Mouse (Mus musculus): ENCODE data around the gene Zdhhc19. TPM values are rescaled to one million over a fixed set of nuclear protein-coding genes. Genes with fewer than 3 reads are reported as not detected.

Gene Zdhhc19
- total and polyA plus RNA-seq, 2 experiments from 2014 or later: not detected

DNA sequence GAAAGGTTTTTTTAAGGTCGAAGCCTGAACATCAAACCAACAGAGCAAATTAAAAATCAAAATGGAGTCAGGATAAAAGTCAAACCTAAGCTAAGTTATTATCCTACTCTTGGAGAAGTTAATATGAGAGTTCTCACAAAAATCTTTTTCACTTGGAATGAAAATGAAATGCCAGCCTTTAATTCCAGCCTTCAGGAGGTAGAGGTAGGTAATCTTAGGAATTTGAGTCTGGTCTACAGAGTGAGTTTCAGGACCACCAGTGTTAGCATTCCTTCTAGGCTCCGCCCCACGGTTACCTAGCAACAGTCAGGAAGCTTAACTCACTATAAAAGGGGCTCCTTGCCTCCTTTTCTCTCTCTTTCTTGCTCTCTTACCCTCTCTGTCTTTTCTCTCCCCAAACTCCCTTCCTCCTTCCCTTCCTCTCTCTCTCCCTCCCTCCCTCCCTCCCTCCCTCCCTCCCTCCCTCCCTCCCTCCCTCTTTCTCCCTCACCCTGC is 42.7 kb downstream of the Zdhhc19 start:
- H3K9ac ChIP-seq: no peak overlapping the region
- no peak overlapping the region for H3K4me2 ChIP-seq (ENCODE audit: low read depth)
- H3K27ac ChIP-seq (ENCODE audit: low read depth, low read length): no peak overlapping the region
- ATAC-seq (peak; percentile 61; the same call in 1 of the 2 replicates), DNase-seq (no peak)
- H3K36me3 ChIP-seq (ENCODE audit: insufficient read depth): no peaks in the 10 kb centered on the region
- TF ChIP-seq CTCF (IDR thresholded peaks at IDR 0.05; ENCODE audit: low read depth): no peak
- H3K4me3 ChIP-seq (ENCODE audit: low read depth, low read length): no peak overlapping the region
- H3K27me3 ChIP-seq (ENCODE audit: insufficient read depth, low read length): no peaks in the 10 kb centered on the region
- H3K9me3 ChIP-seq (ENCODE audit: low read length): no peaks in the 10 kb centered on the region
- no peaks in the 10 kb centered on the region for H3K4me1 ChIP-seq (ENCODE audit: insufficient read depth)
- 36% methylated on average over 3 of the region's 3 CpGs for WGBS

DNA sequence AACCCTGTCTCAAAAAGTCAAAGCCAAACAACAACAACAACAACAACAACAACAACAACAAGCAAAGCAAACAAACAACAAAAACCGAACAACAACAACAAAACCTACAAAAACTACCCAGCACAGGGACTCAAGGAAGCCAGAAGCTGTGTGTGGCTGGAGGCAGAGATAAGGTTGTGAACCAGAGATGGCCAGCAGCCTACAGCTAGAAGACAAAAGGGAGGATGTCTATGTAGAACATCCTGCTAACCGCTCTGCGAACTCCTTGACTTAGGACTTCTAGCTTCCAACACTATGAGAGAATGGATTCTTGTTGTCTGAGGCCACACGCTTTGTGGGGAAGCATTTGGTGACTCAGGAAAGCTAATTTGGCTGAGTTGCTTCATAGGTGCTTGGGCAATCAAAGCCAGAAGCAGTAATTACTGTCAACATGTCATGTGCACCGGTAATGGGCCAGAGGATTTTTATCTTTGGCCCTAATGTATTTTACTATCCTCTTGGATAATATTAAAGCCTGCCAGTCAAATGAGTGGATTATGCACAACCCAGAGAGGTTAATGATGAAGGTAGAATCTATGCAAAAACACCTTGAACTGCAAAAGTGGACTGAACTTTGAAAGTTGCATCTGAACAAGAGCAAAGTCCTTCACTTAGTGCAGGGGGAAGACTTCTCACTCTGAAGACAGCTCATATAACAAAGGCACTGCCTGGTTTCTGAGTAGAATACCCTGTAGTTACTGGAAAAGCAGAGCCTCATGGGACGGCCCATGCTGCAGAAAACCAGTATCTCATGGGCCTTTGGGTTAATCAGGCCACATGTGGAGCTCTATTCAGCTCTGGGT is 45.5 kb downstream of the Zdhhc19 start:
- H3K27ac ChIP-seq (ENCODE audit: low read depth, low read length): no peak overlapping the region
- DNase-seq (no peak), ATAC-seq (no peak)
- no peaks in the 10 kb centered on the region for H3K27me3 ChIP-seq (ENCODE audit: insufficient read depth, low read length)
- no peaks in the 10 kb centered on the region for H3K4me1 ChIP-seq (ENCODE audit: insufficient read depth)
- H3K36me3 ChIP-seq (ENCODE audit: insufficient read depth): no peaks in the 10 kb centered on the region
- no peak for TF ChIP-seq CTCF (IDR thresholded peaks at IDR 0.05; ENCODE audit: low read depth)
- H3K4me2 ChIP-seq (ENCODE audit: low read depth): no peak overlapping the region
- WGBS: 87% methylated on average over 6 of the region's 6 CpGs
- no peaks in the 10 kb centered on the region for H3K9me3 ChIP-seq (ENCODE audit: low read length)
- H3K9ac ChIP-seq: no peak overlapping the region
- no peak overlapping the region for H3K4me3 ChIP-seq (ENCODE audit: low read depth, low read length)

DNA sequence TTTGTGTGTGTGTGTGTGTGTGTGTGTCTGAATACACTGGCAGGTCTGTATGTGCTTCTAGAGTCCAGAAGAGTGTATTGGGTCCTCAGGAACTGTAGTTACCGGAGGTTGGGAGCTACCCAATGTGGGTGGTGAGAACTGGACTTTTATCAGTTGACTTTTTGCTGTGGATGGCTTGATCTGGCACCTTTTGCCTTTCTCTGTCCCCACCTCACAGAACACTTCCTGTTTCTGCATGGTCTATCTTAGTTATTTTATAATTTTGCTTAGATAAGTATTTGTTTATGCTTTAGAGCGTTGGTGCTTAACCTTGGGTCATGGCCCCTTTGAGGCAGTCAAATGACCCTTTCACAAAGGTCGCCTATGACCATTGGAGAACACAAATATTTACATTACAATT is 47.4 kb downstream of the Zdhhc19 start:
- H3K27ac ChIP-seq (ENCODE audit: low read depth, low read length): no peak overlapping the region
- no peak overlapping the region for H3K4me2 ChIP-seq (ENCODE audit: low read depth)
- ATAC-seq (no peak), DNase-seq (no peak)
- no peak overlapping the region for H3K9ac ChIP-seq
- no peaks in the 10 kb centered on the region for H3K9me3 ChIP-seq (ENCODE audit: low read length)
- H3K4me1 ChIP-seq (ENCODE audit: insufficient read depth): no peaks in the 10 kb centered on the region
- no peaks in the 10 kb centered on the region for H3K27me3 ChIP-seq (ENCODE audit: insufficient read depth, low read length)
- no peaks in the 10 kb centered on the region for H3K36me3 ChIP-seq (ENCODE audit: insufficient read depth)
- no peak overlapping the region for H3K4me3 ChIP-seq (ENCODE audit: low read depth, low read length)
- 76% methylated on average over 3 of the region's 3 CpGs for WGBS
- TF ChIP-seq CTCF (IDR thresholded peaks at IDR 0.05; ENCODE audit: low read depth): no peak

DNA sequence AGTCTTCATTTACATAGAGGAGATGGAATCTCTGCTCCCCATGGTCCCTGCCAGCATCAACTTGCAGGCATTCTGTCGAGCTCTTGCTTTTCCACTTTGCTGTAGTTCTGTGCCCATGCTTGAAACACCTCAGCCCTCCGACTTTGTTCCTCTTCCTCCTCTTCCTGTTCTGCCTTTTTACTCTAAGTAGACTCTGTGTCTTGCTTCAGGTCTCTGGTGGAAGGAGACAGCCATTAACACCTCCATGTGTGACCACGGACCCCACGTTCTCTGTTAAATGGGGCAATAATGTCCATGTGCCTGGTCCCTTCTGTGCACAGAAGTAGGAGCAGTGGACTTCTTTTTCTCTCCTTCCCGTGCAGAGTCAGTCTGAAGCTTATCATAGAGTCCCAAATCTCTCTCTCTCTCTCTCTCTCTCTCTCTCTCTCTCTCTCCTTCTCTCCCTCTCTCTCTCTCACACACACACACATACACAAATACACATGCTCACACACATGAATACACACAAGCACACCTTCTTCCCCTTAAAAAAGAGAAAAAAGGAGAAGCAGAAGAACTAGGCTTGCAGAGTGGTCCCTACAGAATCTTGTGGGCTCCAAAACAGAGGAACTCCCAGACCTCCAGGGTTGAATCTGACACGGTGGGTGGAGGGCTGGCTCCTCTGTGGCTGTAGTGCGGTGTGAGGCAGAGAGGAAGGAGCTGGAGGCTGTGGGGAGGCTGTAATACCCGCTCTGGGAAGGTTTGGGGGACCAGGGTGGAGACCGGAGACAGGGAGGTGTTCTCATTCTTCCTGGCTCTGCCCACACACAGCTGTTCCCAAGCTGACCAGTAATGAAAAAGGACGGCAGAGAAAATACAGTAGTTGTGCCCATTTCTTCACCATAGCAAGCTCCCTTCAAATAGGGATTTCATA is 51.3 kb downstream of the Zdhhc19 start:
- no peak for TF ChIP-seq CTCF (IDR thresholded peaks at IDR 0.05; ENCODE audit: low read depth)
- no peak overlapping the region for H3K4me2 ChIP-seq (ENCODE audit: low read depth)
- ATAC-seq: no peak
- 72% methylated on average over 10 of the region's 10 CpGs for WGBS
- H3K27me3 ChIP-seq (ENCODE audit: insufficient read depth, low read length): no peaks in the 10 kb centered on the region
- H3K36me3 ChIP-seq (ENCODE audit: insufficient read depth): no peaks in the 10 kb centered on the region
- H3K4me3 ChIP-seq (ENCODE audit: low read depth, low read length): no peak overlapping the region
- no peak for DNase-seq
- H3K4me1 ChIP-seq (ENCODE audit: insufficient read depth): no peaks in the 10 kb centered on the region
- no peak overlapping the region for H3K9ac ChIP-seq
- no peaks in the 10 kb centered on the region for H3K9me3 ChIP-seq (ENCODE audit: low read length)
- no peak overlapping the region for H3K27ac ChIP-seq (ENCODE audit: low read depth, low read length)

DNA sequence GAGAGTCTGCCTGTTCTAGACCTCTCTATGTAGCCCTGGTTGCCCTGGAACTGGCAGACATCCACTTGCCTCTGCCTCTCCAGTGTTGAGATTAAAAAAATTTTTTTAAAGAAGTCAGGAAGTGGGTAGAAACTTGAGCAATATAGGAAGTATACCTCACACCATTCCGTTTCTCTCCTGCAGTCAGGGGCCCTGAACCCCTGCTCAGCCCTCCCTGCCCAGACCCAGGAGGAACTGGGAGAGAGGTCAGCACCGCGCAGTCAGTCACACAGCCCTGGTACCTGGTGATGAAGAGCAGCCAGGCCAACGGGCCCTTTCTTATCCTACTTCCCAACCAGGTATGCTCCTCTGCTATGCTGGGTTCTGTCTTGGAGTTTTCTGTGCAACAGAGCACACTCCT is 54.0 kb downstream of the Zdhhc19 start:
- WGBS: 84% methylated on average over 4 of the region's 4 CpGs
- Histone ChIP-seq H3K4me2 (ENCODE audit: low read depth) (no peak overlapping the region), H3K4me1 (ENCODE audit: insufficient read depth) (no peaks in the 10 kb centered on the region), H3K36me3 (ENCODE audit: insufficient read depth) (no peaks in the 10 kb centered on the region), H3K9me3 (ENCODE audit: low read length) (no peaks in the 10 kb centered on the region), H3K9ac (no peak overlapping the region), H3K27ac (ENCODE audit: low read depth, low read length) (no peak overlapping the region), H3K4me3 (ENCODE audit: low read depth, low read length) (no peak overlapping the region), H3K27me3 (ENCODE audit: insufficient read depth, low read length) (no peaks in the 10 kb centered on the region)
- no peak for DNase-seq
- ATAC-seq: no peak
- no peak for TF ChIP-seq CTCF (IDR thresholded peaks at IDR 0.05; ENCODE audit: low read depth)

DNA sequence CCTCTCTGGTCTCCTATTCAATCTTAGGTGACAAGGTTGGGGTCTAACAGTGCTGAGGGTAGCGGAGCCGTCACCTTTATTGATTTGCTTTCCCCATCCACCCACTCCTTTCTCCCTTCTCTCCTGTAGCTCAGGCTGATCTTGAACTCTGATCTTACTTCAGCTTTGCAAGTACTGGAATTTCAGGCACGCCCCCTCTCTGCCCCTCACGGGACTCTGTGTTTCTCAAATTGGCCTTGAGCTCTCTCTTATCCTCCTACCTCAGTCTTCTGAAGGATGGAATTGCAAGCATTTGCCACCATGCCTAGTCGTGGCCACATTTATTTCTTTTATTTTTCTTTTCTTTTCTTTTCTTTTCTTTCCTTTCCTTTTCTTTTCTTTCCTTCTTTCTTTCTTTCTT is 54.4 kb downstream of the Zdhhc19 start:
- H3K4me3 ChIP-seq (ENCODE audit: low read depth, low read length): no peak overlapping the region
- no peaks in the 10 kb centered on the region for H3K36me3 ChIP-seq (ENCODE audit: insufficient read depth)
- 86% methylated on average over 5 of the region's 5 CpGs for WGBS

DNA sequence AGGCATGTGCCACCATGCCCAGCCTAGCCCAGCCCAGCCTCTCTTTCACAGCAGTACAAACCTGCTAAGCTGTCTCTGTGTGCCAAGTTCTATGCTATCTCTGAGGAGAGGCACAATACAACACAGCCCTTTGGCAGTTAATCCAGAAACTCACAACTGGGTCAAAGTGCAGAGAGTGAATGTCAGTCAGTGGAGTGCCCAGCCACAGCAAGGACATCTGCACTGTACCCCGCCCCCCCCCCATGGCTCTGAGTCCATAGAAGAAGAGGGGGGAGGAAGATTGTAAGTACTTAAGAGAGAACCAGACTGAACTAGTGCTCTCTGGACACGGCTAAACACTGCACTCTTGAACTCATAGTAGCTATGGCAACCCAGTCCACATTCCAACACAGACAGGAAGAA is 55.3 kb downstream of the Zdhhc19 start:
- H3K4me3 ChIP-seq (ENCODE audit: low read depth, low read length): no peak overlapping the region
- H3K9me3 ChIP-seq (ENCODE audit: low read length): no peaks in the 10 kb centered on the region
- no peak for DNase-seq
- no peaks in the 10 kb centered on the region for H3K36me3 ChIP-seq (ENCODE audit: insufficient read depth)
- TF ChIP-seq CTCF (IDR thresholded peaks at IDR 0.05; ENCODE audit: low read depth): no peak
- ATAC-seq: no peak
- no peaks in the 10 kb centered on the region for H3K4me1 ChIP-seq (ENCODE audit: insufficient read depth)
- H3K27ac ChIP-seq (ENCODE audit: low read depth, low read length): no peak overlapping the region
- 75% methylated on average over 2 of the region's 2 CpGs for WGBS
- H3K9ac ChIP-seq: no peak overlapping the region
- no peak overlapping the region for H3K4me2 ChIP-seq (ENCODE audit: low read depth)
- H3K27me3 ChIP-seq (ENCODE audit: insufficient read depth, low read length): no peaks in the 10 kb centered on the region

More for the DNA sequence above, 54.4 kb downstream of the Zdhhc19 start:
- Histone ChIP-seq H3K9me3 (ENCODE audit: low read length) (no peaks in the 10 kb centered on the region), H3K9ac (no peak overlapping the region), H3K27me3 (ENCODE audit: insufficient read depth, low read length) (no peaks in the 10 kb centered on the region), H3K27ac (ENCODE audit: low read depth, low read length) (no peak overlapping the region), H3K4me1 (ENCODE audit: insufficient read depth) (no peaks in the 10 kb centered on the region), H3K4me2 (ENCODE audit: low read depth) (no peak overlapping the region)
- no peak for TF ChIP-seq CTCF (IDR thresholded peaks at IDR 0.05; ENCODE audit: low read depth)
- no peak for DNase-seq
- no peak for ATAC-seq
